Mouse (Mus musculus) midbrain, embryonic 14.5 days (tissue): Measurements from ENCODE around the gene Ago1. TPM values are rescaled to one million over a fixed set of nuclear protein-coding genes. Genes with fewer than 3 reads are reported as not detected.

ENCODE experiments used
- ATAC-seq: fragments of 200-750 bp; cut with Nextera tagmentation; 2 replicates; pipeline ENCODE4 v1.8.0; 2017; ENCODE audit warnings: moderate number of reproducible peaks, moderate library complexity; ENCODE audit not compliant: low FRiP score, low TSS enrichment
- DNase-seq: peaks from one replicate; pipeline ENCODE4 v3.0.0-alpha.2; 2015
- H3K27ac ChIP-seq: fragments of 300-500 bp; sonication (generic); replicated peaks from 2 replicates; pipeline ENCODE4 v1.5.1; 2014; ENCODE audit warnings: mild to moderate bottlenecking, low read depth, low read length, moderate library complexity
- H3K27me3 ChIP-seq: fragments of 300-500 bp; sonication (generic); 2 replicates; pipeline ENCODE4 v1.6.1; 2014; ENCODE audit warnings: low read length, control low read depth, mixed read lengths; ENCODE audit not compliant: control insufficient read depth, insufficient read depth
- H3K36me3 ChIP-seq: fragments of 300-500 bp; sonication (generic); 2 replicates; pipeline ENCODE4 v1.6.1; 2014; ENCODE audit warnings: low read length, control low read depth; ENCODE audit not compliant: control insufficient read depth, insufficient read depth
- H3K4me1 ChIP-seq: fragments of 300-500 bp; sonication (generic); 2 replicates; pipeline ENCODE4 v1.6.1; 2014; ENCODE audit warnings: mild to moderate bottlenecking, antibody characterized with exemption, low read length, control low read depth; ENCODE audit not compliant: control insufficient read depth, insufficient read depth
- H3K4me2 ChIP-seq: fragments of 300-500 bp; sonication (generic); 2 replicates; pipeline ENCODE4 v1.6.1; 2014; ENCODE audit warnings: mild to moderate bottlenecking, low read length, moderate library complexity
- H3K4me3 ChIP-seq: fragments of 300-500 bp; sonication (generic); replicated peaks from 2 replicates; pipeline ENCODE4 v1.5.1; 2014; ENCODE audit warnings: low read depth, low read length
- H3K9ac ChIP-seq: fragments of 300-500 bp; sonication (generic); replicated peaks from 2 replicates; pipeline ENCODE4 v1.6.1; 2014; ENCODE audit warnings: mild to moderate bottlenecking, low read length, moderate library complexity
- H3K9me3 ChIP-seq: fragments of 300-500 bp; sonication (generic); 2 replicates; pipeline ENCODE4 v1.6.1; 2016; ENCODE audit warnings: low read length, control low read depth, mixed read lengths; ENCODE audit not compliant: control insufficient read depth
- whole genome bisulfite sequencing: fragments of 180-500 bp; shearing (Covaris S2); extraction: QIAGEN DNeasy Blood & Tissue Kit; methylation state at CpG from one replicate; pipeline ENCODE4 v1.1.7; 2014; 5-methylcytosine and 5-hydroxymethylcytosine counted together
- polyA plus RNA-seq: library from polyadenylated mRNA; unstranded; fragments of >200 nt; fragmentation: Nextera tagmentation; extraction: Ambion mirVana; gene quantifications from 2 replicates; pipeline ENCODE4 v1.2.1, GENCODE M21; 2014

The Ago1 gene
- polyA plus RNA-seq: 21.7 and 22.4 TPM in 2 replicates

- peak within 1 kb of the TSS; percentile 97 for H3K9ac ChIP-seq
- H3K4me3 ChIP-seq: peak within 1 kb of the TSS; percentile 94
- peaks cover 42% of the 10 kb centered on the region for H3K4me1 ChIP-seq
- peak; percentile 98 for DNase-seq
- H3K27ac ChIP-seq: peak within 1 kb of the TSS; percentile 98
- H3K27me3 ChIP-seq: no peaks in the 10 kb centered on the region
- under 1% methylated on average over 53 of the region's 55 CpGs for WGBS
- peak; percentile 77 for ATAC-seq
- H3K4me2 ChIP-seq: peak within 1 kb of the TSS; percentile 60
- no peaks in the 10 kb centered on the region for H3K9me3 ChIP-seq
- no peaks in the 10 kb centered on the region for H3K36me3 ChIP-seq
Measured at GRCm38 (mm10) chr4:126468285-126468901, at the start of gene Ago1. Gene Ago1 (minus strand): TSS chr4:126468583.

GRCm38 (mm10) chr4:126512308-126513066 lies 44.1 kb upstream of the Ago1 start:
- H3K27ac ChIP-seq: no peak overlapping the region
- no peak for DNase-seq
- H3K36me3 ChIP-seq: peaks cover 82% of the 10 kb centered on the region
- no peak overlapping the region for H3K4me3 ChIP-seq
- no peak overlapping the region for H3K4me2 ChIP-seq
- no peaks in the 10 kb centered on the region for H3K4me1 ChIP-seq
- H3K9me3 ChIP-seq: no peaks in the 10 kb centered on the region
- WGBS: 90% methylated on average over 6 of the region's 6 CpGs
- ATAC-seq: no peak
- H3K27me3 ChIP-seq: no peaks in the 10 kb centered on the region
- no peak overlapping the region for H3K9ac ChIP-seq

GRCm38 (mm10) chr4:126511013-126511412 lies 42.6 kb upstream of the Ago1 start:
- H3K27me3 ChIP-seq: no peaks in the 10 kb centered on the region
- no peaks in the 10 kb centered on the region for H3K9me3 ChIP-seq
- no peak overlapping the region for H3K4me3 ChIP-seq
- H3K4me2 ChIP-seq: no peak overlapping the region
- no peaks in the 10 kb centered on the region for H3K4me1 ChIP-seq
- H3K9ac ChIP-seq: no peak overlapping the region
- WGBS: 89% methylated on average over 5 of the region's 5 CpGs
- no peak for DNase-seq
- peaks cover 85% of the 10 kb centered on the region for H3K36me3 ChIP-seq
- no peak overlapping the region for H3K27ac ChIP-seq
- ATAC-seq: no peak

- WGBS: 90% methylated on average over 2 of the region's 2 CpGs
- ATAC-seq: no peak
- peaks cover 87% of the 10 kb centered on the region for H3K36me3 ChIP-seq
- H3K9me3 ChIP-seq: no peaks in the 10 kb centered on the region
- H3K27me3 ChIP-seq: no peaks in the 10 kb centered on the region
- DNase-seq: no peak
- no peak overlapping the region for H3K9ac ChIP-seq
- no peak overlapping the region for H3K27ac ChIP-seq
- H3K4me1 ChIP-seq: no peaks in the 10 kb centered on the region
- no peak overlapping the region for H3K4me2 ChIP-seq
- no peak overlapping the region for H3K4me3 ChIP-seq
Measured at GRCm38 (mm10) chr4:126509072-126509471, 40.7 kb upstream of the Ago1 start.

GRCm38 (mm10) chr4:126508110-126508899 lies 39.9 kb upstream of the Ago1 start:
- H3K4me3 ChIP-seq: no peak overlapping the region
- H3K27ac ChIP-seq: no peak overlapping the region
- no peaks in the 10 kb centered on the region for H3K9me3 ChIP-seq
- 79% methylated on average over 14 of the region's 14 CpGs for WGBS
- H3K4me2 ChIP-seq: no peak overlapping the region
- DNase-seq (no peak), ATAC-seq (no peak)
- no peaks in the 10 kb centered on the region for H3K4me1 ChIP-seq
- no peak overlapping the region for H3K9ac ChIP-seq
- H3K36me3 ChIP-seq: peaks cover 86% of the 10 kb centered on the region
- H3K27me3 ChIP-seq: no peaks in the 10 kb centered on the region

- 61% methylated on average over 8 of the region's 8 CpGs for WGBS
- Histone ChIP-seq H3K9ac (no peak overlapping the region), H3K27ac (no peak overlapping the region), H3K4me1 (no peaks in the 10 kb centered on the region), H3K27me3 (no peaks in the 10 kb centered on the region), H3K36me3 (peaks cover 53% of the 10 kb centered on the region), H3K4me3 (no peak overlapping the region), H3K4me2 (no peak overlapping the region), H3K9me3 (no peaks in the 10 kb centered on the region)
- DNase-seq (no peak), ATAC-seq (no peak)
Measured at GRCm38 (mm10) chr4:126502977-126503309, 34.6 kb upstream of the Ago1 start.

GRCm38 (mm10) chr4:126502141-126502976 lies 34.0 kb upstream of the Ago1 start:
- no peak overlapping the region for H3K9ac ChIP-seq
- no peaks in the 10 kb centered on the region for H3K9me3 ChIP-seq
- H3K36me3 ChIP-seq: peaks cover 54% of the 10 kb centered on the region
- H3K4me2 ChIP-seq: no peak overlapping the region
- H3K27me3 ChIP-seq: no peaks in the 10 kb centered on the region
- ATAC-seq: no peak
- no peak overlapping the region for H3K4me3 ChIP-seq
- no peaks in the 10 kb centered on the region for H3K4me1 ChIP-seq
- no peak overlapping the region for H3K27ac ChIP-seq
- WGBS: 66% methylated on average over 6 of the region's 6 CpGs
- DNase-seq: peak; percentile 24

- H3K36me3 ChIP-seq: peaks cover 44% of the 10 kb centered on the region
- H3K4me3 ChIP-seq: no peak overlapping the region
- no peak overlapping the region for H3K4me2 ChIP-seq
- no peaks in the 10 kb centered on the region for H3K9me3 ChIP-seq
- no peak for DNase-seq
- H3K27ac ChIP-seq: no peak overlapping the region
- WGBS: 94% methylated on average over 1 of the region's 1 CpGs
- no peak for ATAC-seq
- H3K9ac ChIP-seq: no peak overlapping the region
- no peaks in the 10 kb centered on the region for H3K4me1 ChIP-seq
- no peaks in the 10 kb centered on the region for H3K27me3 ChIP-seq
Measured at GRCm38 (mm10) chr4:126498601-126499000, 30.2 kb upstream of the Ago1 start.
